Mouse (Mus musculus): ENCODE data around the gene Chl1.

Chl1 gene

DNA sequence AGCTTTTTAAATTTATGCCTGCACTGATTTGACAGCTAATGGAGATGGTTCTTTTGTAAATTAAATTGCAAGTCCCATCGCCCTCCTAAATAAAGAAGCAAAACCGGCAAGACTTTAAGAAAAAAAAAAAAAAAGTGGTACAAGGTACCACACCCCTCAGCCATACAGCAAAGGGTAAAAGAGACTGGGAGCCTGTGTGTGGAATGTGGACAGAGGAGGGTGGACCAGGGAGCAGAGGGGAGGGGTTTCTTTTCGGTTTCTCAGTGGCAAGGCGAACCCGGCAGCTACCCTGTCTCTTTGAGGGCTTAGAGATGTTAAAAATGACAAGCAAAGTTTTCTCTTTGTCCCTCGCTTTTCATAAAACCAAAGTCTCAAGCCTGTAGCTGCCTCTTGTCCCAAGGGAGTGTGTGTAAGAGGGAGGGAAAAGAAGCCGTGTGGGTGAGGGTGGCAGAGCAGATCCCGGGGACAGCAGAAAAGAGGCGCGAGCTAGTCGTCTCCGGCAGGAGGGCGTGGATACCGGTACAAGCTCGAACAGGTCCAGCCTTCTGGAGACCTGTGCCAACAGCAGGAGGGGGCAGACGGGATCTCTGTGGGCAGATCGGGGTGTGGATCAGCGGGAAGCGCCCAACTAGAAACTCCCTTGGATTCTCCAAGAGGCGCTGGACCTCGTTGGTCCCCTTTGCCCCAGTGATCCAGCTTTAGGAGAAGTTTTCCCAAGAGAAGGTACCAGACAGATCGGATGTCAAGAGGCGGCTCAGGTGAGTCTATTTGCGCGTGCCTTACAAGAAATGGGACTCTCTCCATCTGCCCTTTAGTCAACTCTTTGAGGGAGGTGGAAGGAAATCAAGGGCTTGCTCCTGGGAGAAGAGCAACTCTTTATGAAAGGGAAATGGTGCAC lies at the start of gene Chl1:
Gene Chl1 (plus strand): TSS at position 195 of the 898 bp plus-strand sequence.
- peak; percentile 19 for DNase-seq (ENCODE audit: low read depth, low spot score)

DNA sequence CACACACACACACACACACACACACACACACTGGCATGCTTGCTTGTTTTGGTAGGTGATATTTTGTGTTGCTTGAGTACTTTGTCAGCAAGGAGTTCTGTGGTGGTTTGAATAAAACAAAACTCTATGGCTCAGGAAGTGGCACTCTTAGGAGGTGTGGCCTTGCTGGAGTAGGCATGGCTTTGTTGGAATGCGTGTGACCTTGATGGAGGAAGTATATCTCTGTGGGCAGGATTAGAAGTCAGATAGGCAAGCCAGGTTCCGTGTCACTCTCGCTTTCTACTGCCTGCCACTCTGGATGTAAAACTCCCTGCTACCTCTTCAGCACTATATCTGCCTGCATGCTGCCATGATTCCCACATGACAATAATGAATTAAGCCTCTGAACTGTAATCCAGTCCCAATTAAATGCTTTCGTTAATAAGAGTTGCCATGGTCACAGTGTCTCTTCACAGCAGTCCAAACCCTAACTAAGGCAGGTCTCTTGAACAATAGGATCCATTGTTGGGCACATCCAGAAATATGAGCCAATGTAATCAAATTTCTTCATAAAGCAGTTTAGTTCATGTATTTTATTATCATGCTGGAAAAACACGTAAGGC lies 44.8 kb upstream of the Chl1 start:
- peak; percentile 45 for DNase-seq (ENCODE audit: low read depth, low spot score)

DNA sequence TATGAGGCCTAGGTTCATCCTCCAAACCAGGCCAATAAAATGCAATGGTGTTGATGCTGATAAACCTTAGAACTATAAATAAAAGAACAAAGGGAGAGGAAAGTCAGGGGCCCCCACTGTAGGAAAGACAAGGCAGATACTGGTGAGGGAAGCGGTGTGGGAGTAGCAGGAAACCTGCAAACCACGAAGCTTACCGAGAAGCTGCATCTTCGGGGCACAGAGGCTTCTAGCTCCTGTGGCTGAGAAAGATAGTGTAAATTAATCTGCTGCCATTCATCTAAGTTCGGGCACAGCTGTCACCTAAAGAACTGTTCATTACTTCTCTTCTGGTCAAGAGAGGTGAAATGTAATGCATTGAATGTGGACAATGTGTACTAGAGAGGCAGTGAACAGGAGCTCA lies 37.1 kb upstream of the Chl1 start:
- peak; percentile 42 for DNase-seq (ENCODE audit: low read depth, low spot score)

DNA sequence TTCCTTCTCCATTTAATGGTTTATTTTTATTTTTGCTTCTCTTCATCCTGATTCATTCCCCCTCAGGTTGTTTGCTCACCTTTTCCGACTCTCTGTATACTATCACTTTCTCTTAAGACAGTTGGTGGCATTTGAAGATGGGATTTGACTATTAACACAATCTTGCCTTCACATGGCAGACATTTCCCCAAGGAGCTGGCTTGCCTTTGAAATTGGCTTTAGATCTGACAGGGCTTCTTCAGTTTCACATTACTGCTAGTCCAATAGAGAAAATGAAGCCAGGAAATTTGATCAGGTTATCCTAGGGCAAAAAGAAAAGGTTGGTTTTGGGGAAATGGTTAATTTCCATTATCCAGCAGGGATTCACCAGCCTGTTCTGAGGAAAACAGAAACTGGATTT lies 23.2 kb upstream of the Chl1 start:
- no peak for DNase-seq (ENCODE audit: low read depth, low spot score)

GRCm38 (mm10) chr6:103498404-103498803 lies 12.0 kb upstream of the Chl1 start:
- no peak for DNase-seq (ENCODE audit: low read depth, low spot score)

DNA sequence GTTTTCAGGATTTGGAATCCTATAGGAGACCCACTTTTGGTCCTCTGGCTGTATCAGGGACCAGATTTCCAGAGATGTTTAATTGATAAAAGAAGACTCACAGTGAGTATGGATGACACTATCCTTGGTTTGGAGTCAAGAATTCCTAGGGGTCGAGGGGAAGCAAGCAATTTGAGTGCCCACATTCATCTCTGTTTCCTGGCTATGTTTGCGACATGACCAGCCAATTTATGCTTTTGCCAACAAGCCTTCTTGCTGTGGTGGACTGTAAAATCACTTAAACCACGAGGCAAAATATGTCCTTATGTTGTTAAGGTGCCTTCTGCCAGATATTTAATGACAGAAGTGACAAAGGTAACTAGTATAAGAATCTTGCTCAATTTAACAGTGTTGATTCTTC lies 6.3 kb upstream of the Chl1 start:
- DNase-seq (ENCODE audit: low read depth, low spot score): no peak

DNA sequence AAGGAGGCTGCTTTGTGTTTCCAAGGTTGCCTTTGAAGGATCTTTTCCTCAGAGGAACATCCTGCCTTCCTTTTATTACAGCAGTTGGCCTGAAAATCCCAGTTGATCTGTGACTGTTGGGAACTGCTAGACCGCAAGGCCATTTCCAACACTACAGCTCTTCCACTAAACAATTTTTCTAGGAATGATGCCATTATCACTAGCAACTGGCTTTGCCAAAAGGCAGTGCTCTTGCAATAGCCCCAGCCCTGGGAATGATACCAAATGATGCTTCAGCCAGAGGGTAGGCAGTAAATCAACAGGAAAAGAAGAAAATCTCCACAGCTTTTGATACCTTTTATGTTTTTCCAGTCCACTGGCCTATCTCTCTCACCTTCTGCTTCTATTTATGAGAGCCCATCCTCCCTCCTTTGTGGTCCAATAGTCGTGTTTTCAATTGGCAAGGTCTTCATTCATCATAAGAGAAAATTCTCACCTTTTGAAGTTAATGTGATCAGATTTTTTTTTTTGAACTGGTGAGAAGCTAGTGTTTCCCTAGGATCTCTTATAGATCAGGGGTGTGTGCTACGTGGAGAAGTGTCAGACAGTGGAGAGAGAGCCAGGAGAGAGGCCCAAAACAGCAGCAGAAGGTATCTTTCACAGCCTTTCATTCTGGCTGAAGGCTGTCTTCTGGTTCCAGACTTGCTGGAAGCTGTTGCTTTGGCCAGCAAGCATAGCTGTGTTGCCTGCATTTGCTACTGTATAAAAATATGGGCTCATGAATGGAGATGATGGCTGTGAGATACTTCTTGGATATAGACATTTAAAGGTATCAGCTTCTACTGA lies 2.4 kb upstream of the Chl1 start:
- no peak for DNase-seq (ENCODE audit: low read depth, low spot score)

DNA sequence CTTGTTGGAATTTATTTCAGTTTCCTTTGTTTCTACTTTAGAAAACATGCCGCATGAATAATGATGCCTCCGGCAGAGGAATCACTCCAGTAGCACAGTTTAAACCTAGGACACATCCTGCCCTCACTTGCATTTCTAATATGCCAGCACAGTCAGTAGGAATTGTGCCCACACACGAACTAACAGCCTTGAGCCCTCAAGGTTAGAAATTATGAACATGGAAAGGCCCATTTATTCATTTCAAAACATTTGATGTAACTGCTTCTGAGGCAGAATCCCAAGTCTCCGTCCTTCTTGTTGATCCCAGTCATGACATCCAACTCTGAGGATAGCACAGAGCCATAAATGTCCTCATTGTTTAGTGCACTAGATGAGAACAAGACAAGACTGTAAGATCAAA lies 790 bp upstream of the Chl1 start:
- DNase-seq (ENCODE audit: low read depth, low spot score): no peak

DNA sequence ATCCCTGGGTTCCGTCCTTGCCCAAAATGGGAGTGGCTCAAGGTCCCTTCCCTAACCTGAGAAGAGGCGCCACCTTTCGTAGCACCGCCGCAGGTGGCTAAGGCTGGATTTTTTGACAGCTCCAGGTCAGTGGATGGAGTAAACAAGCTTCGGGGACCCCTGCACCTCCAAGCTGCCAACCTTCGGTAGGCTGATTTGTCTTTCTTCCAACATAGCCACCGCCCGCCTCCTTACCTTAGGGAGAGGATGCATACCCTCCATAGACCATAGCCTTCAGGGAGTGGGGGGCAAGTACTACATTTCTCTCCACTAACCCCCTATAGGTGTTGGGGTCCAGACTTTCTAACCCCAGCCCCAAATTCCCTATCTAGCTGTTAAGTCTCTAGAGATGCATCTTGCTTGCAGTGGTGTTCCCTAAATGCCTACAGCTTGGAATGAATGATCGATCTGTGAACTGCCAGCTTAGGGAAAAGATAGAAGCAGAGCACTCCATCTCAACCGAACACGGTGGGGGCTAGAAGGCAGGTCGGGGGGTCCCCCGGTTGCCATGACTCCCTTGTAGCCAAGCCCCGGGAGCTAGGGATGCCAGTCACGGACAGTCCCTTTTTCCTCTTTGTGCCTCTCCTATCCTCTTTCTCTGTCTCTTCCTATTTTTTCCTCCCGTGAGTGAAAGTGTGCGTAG lies 1.0 kb downstream of the Chl1 start:
- peak; percentile 7 for DNase-seq (ENCODE audit: low read depth, low spot score)

DNA sequence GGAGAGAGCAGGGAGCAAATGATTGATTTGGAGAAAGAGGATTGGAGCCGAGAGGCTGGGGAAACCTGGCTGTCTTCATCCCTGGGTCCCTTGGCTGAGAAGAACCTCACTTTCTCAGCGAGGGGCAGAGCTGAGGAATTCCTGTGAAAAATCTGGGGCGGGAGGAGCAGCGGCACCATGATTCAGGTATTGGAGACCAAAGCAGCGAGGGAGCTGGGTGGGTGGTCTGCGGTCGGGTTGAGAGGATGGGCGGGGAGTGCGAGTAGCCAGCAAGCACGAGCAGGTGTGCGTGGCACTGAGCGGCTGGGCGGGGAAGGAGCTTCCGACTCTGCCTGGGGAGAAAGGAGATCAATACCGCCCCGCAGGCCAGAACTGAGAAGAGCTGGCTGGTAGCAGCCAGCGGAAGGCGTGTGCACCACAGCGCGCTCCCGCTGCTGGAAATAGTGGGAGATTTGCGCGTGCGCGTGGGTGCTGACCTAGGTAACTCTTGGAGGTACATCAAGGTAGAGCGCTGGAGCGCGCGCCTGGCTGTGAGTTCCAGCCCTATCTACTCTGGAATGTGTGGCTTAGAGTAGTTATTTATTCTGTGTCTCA lies 1.7 kb downstream of the Chl1 start:
- DNase-seq (ENCODE audit: low read depth, low spot score): peak; percentile 69

- no peak for DNase-seq (ENCODE audit: low read depth, low spot score)
These were observed 2.5 kb downstream of the Chl1 start for GRCm38 (mm10) chr6:103512911-103513321.

DNA sequence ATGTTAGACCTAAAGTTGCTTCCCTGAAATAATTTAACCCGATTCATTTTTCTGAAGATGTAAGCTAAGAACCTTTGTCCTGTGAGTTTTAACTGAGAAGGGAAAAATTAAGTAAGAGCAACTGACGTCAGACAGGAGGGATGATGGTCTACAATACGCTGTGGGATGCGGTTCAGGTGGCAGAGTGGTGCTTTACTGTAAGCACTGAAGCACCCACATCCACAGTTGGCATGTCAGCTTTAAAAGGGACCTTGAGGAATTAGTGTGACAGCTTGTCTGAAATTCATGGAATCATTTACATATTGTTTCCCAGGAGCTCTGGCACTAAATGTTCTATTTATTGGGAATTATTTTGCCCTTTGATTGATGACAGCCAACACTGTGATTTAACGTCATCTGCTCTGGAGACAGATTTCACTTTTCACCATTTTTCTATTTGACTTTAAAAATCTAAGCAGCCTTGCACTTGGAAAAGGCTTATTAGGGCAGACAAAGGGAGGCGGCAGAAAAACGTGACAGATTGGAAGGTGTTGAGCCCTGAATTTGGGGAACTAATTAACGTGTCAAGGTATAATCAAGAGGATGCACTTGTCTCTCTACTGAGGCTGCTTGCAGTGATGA lies 3.3 kb downstream of the Chl1 start:
- DNase-seq (ENCODE audit: low read depth, low spot score): no peak

GRCm38 (mm10) chr6:103514346-103514745 lies 4.0 kb downstream of the Chl1 start:
- no peak for DNase-seq (ENCODE audit: low read depth, low spot score)

GRCm38 (mm10) chr6:103514756-103515155 lies 4.4 kb downstream of the Chl1 start:
- no peak for DNase-seq (ENCODE audit: low read depth, low spot score)

DNA sequence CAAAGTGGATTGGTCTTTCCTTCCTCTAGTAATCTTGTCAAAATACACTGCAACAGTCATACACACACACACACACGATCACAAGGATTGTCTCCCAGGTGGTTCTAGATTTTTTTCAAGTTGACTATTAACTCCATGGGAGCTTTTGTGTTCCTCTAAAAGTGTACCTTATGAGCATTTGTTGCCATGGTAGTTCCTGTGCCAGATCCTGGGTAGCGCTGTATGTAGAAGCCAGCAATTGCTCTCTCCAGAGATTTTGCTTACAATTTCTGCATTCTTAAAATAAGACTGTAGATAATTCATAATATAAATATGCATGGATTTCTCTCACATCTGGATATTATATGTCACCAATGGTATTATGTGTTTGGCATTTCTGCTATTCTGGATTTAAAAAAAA lies 9.2 kb downstream of the Chl1 start:
- DNase-seq (ENCODE audit: low read depth, low spot score): no peak

GRCm38 (mm10) chr6:103525326-103526024 lies 15.1 kb downstream of the Chl1 start:
- DNase-seq (ENCODE audit: low read depth, low spot score): peak; percentile 3

GRCm38 (mm10) chr6:103526945-103527777 lies 16.8 kb downstream of the Chl1 start:
- no peak for DNase-seq (ENCODE audit: low read depth, low spot score)

- no peak for DNase-seq (ENCODE audit: low read depth, low spot score)
These were observed 22.7 kb downstream of the Chl1 start for GRCm38 (mm10) chr6:103533048-103533447.

DNA sequence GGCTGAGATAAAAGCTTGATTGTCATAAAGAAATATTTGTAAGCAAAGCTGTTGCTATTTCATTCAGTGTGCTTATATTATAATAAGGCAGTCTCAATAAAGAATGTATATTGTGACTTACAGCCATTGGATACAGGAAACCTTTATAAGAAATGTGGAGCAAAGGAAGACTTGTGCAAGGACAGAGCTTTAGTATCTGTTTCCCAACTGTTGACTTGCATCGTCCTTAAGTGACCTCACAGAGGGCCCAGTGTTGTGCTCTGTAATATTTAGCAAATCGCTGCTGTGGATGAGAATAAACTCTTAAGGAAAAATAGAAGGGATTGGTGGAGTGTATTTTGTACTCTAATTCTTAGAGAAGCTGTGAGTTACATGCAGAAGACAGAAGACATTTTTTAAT lies 23.6 kb downstream of the Chl1 start:
- DNase-seq (ENCODE audit: low read depth, low spot score): no peak

Data from CD4-positive, CD25-positive, alpha-beta regulatory T cell, adult 2 months (primary cell).